In genomic region chr9:4795544-4796288, GRCm38 (mm10) we compare ENCODE assay signal across 8 mouse cellular contexts. TPM values are rescaled to one million over a fixed set of nuclear protein-coding genes. Genes with fewer than 3 reads are reported as not detected.
DNase-seq lines count a peak whose midpoint lies in the region; ATAC-seq and TF ChIP-seq lines count a peak whose summit lies in the region.

Gene Gria4 (minus strand): TSS chr9:4796234.

- intact Hi-C loops in heart, adult 2 months (cut with DNase I), result loop anchor here (1.0 kb wide), 1 partner anchor 8 kb away; no protein-coding TSS in a partner anchor

- no peaks in the 10 kb centered on the region for H3K9me3 ChIP-seq in heart, embryonic 12.5 days (replicated peaks)
- H3K9me3 ChIP-seq in liver, embryonic 12.5 days (replicated peaks), result no peaks in the 10 kb centered on the region

- H3K4me3 ChIP-seq in heart, embryonic 12.5 days, result peak within 1 kb of the TSS; percentile 61
- H3K4me3 ChIP-seq in heart, adult 2 months, result no peak within 1 kb of the TSS
- H3K4me3 ChIP-seq in liver, embryonic 12.5 days, result peak within 1 kb of the TSS; percentile 40

- no peak for TF ChIP-seq POLR2A in heart, adult 2 months (IDR thresholded peaks at IDR 0.05; ENCODE audit: insufficient read depth, low read depth, low read length)

- peak; percentile 79; the same call in 1 of the 2 replicates for ATAC-seq in heart, embryonic 12.5 days (ENCODE audit: insufficient number of reproducible peaks, low FRiP score)
- no peak for ATAC-seq in liver, embryonic 12.5 days

- no peaks in the 10 kb centered on the region for H3K36me3 ChIP-seq in heart, embryonic 12.5 days
- H3K36me3 ChIP-seq in heart, adult 2 months (ENCODE audit: control insufficient read depth, insufficient read depth, low read length), result no peaks in the 10 kb centered on the region
- no peaks in the 10 kb centered on the region for H3K36me3 ChIP-seq in liver, embryonic 12.5 days

- WGBS in heart, embryonic 12.5 days, result under 1% methylated on average over 46 of the region's 46 CpGs
- WGBS in heart, adult 2 months, result 2% methylated on average over 46 of the region's 46 CpGs
- under 1% methylated on average over 46 of the region's 46 CpGs for WGBS in liver, embryonic 12.5 days (ENCODE audit: insufficient replicate concordance)

- H3K9ac ChIP-seq in heart, embryonic 12.5 days, result peak within 1 kb of the TSS; percentile 51
- no peak within 1 kb of the TSS for H3K9ac ChIP-seq in heart, adult 2 months (ENCODE audit: low read depth, low read length)
- no peak within 1 kb of the TSS for H3K9ac ChIP-seq in liver, embryonic 12.5 days

- no peak for TF ChIP-seq EP300 in heart, adult 2 months (IDR thresholded peaks at IDR 0.05; ENCODE audit: insufficient read depth, low read depth, low read length)

- no peaks in the 10 kb centered on the region for H3K79me2 ChIP-seq in heart, adult 2 months (replicated peaks; ENCODE audit: control insufficient read depth, insufficient read depth, low read length)

- peaks cover 10% of the 10 kb centered on the region for H3K27me3 ChIP-seq in heart, embryonic 12.5 days (replicated peaks)
- no peaks in the 10 kb centered on the region; the same call in 1 of the 2 replicates for H3K27me3 ChIP-seq in heart, adult 2 months (ENCODE audit: control insufficient read depth, insufficient read depth, low read length)
- peaks cover 15% of the 10 kb centered on the region for H3K27me3 ChIP-seq in liver, embryonic 12.5 days (replicated peaks)

- peaks cover 8% of the 10 kb centered on the region; the same call in 1 of the 2 replicates for H3K4me1 ChIP-seq in heart, embryonic 12.5 days (replicated peaks)
- H3K4me1 ChIP-seq in heart, adult 2 months (ENCODE audit: control insufficient read depth, insufficient read depth, low read length), result no peaks in the 10 kb centered on the region
- H3K4me1 ChIP-seq in liver, embryonic 12.5 days, result no peaks in the 10 kb centered on the region

- H3K4me2 ChIP-seq in heart, embryonic 12.5 days, result peak within 1 kb of the TSS; percentile 100
- H3K4me2 ChIP-seq in liver, embryonic 12.5 days, result peak within 1 kb of the TSS; percentile 56

- H3K27ac ChIP-seq in heart, embryonic 12.5 days (ENCODE audit: poor library complexity, severe bottlenecking), result no peak within 1 kb of the TSS
- H3K27ac ChIP-seq in heart, adult 2 months, result no peak within 1 kb of the TSS
- H3K27ac ChIP-seq in liver, embryonic 12.5 days, result no peak within 1 kb of the TSS

- no peak for TF ChIP-seq CTCF in heart, adult 2 months (IDR thresholded peaks at IDR 0.05)

- DNase-seq in heart, adult 2 months, result no peak
- peak; percentile 91 for DNase-seq in cerebellum, adult 9-11 months
- DNase-seq in frontal cortex, postnatal 10 days (ENCODE audit: low spot score in 2 of 2), result peak; percentile 66 to 74
- peak; percentile 8 to 28 for DNase-seq in kidney, postnatal 36 days
- peak; percentile 85 for DNase-seq in right cerebral cortex, postnatal 25 days
- DNase-seq in thymus, postnatal 0 days (ENCODE audit: low spot score), result no peak

RNA-seq across cellular contexts. Expression of gene Gria4, which starts in this region (rescaled TPM):
- polyA plus RNA-seq in heart, embryonic 12.5 days (2016; fragmentation: Nextera tagmentation; extraction: Ambion mirVana), result 0.10 and 0.47 TPM in 2 replicates
- not detected for total RNA-seq in heart, adult 2 months (2021)
- 0.02 and 0.12 TPM in 2 replicates for polyA plus RNA-seq in heart, adult 2 months (2012; rRNA removed)
- polyA plus RNA-seq in liver, embryonic 12.5 days (2016; fragmentation: Nextera tagmentation; extraction: Ambion mirVana), result 0.35 and 0.38 TPM in 2 replicates
- polyA plus RNA-seq in thymus, postnatal 0 days (2015; fragmentation: Nextera tagmentation; extraction: Ambion mirVana), result 0.05 TPM in 1 of 2 replicates, not detected in the other

Comparison
In these comparisons a context has a peak if more than half of its experiments do, and no peak if none do; other contexts are left out.
1. Peak in ATAC-seq, H3K4me3 ChIP-seq, H3K9ac ChIP-seq and H3K4me2 ChIP-seq in heart, embryonic 12.5 days; RNA of the gene not detected or under 1 TPM.
2. DNase-seq: peak in cerebellum, adult 9-11 months (single experiment), frontal cortex, postnatal 10 days (2 of 2), kidney, postnatal 36 days (2 of 2) and right cerebral cortex, postnatal 25 days (single experiment); none in heart, adult 2 months (0 of 2) and thymus, postnatal 0 days (single experiment).